Mouse (Mus musculus) bone marrow, adult 2 months (tissue): ENCODE results near the gene Fam173b.

ENCODE experiments used
- CTCF ChIP-seq: fragments of 200-500 bp; IDR thresholded peaks from 2 replicates; pipeline ENCODE4 v1.5.1; 2011; ENCODE audit warnings: low read length, control low read depth; ENCODE audit not compliant: control insufficient read depth, insufficient read depth
- POLR2A ChIP-seq: fragments of 200-500 bp; IDR thresholded peaks from 2 replicates; pipeline ENCODE4 v1.6.1; 2011; ENCODE audit warnings: low read depth, mild to moderate bottlenecking, control low read depth, low read length, borderline replicate concordance; ENCODE audit not compliant: control insufficient read depth

DNA sequence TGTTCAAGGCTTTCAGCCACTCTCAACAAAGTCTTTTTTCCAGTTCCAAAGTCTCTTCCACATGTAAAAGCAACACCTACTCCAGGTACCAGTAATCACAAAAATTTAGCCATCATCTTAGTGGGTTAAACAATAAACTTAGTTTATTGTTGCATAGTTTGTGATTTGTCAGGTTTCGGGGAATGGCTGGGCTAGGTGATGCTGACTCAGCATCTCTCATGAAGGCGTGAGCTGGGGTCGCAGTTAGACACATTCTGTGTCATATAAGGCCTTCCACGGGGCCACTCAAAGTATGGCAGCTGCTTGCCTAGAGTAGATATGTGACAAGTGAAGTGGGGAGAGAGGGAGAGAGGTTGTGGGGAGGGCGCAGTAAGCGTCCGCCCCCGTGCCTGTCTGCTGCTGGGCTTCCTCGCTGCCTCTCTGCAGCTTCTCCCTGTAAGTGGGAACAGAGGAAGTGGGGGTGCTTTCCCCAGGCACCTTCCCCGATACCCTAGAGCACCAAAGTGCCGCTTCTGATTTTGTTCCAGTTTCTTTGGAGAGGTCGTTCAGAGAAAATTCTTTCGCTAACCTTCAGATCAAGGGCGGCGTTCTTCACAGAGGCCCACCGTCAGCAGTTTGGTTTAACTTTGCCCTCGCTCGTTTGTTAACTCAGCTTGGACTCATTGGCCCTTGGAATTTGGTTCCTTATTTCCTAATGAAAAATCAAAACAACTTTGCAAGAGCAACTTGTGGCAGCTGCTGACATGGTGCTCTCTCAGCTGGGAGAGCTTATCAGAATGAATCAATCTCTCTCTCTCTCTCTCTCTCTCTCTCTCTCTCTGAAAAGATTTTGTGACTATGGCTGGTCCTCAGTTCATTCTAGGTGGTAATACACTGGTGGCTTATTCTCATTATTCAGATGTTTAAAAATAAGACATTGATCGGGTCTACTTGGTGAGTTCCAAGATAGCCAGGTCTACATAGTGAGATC is 37.8 kb upstream of the Fam173b start:
- TF ChIP-seq CTCF (no peak), POLR2A (no peak; the same call in 1 of the 2 replicates)
